In the genomic region with DNA sequence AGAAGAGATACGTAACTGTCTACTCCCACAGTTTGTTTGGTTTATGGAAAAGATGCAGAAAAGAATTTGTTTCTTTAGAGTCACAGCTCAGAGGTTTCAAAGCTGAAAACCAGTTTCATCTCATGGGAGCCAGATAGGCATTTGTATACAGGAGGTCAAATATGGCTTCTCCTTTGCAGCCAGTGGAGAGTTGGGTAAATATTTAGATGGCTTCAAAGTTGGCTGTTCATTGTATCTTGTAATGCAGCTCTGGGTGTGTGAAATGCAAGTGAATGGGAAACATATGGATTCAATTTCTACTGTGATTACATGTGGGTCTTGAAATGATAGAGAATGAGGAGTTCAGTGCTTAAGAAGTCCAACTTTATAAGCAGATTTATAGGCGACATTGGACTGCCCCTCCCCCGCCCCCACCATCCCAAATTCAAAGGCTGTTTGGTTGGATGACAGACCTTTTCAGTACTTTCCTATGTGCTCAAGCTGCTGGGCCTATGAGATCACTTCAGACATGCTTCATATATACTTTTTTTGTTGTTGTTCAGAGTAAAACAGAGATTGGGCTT, we compare ENCODE assay signal across 21 mouse cellular contexts.
A peak's percentile ranks its signal among the peaks of the same experiment; 100 is the strongest.
DNase-seq lines count a peak whose midpoint lies in the region; ATAC-seq lines count a peak whose summit lies in the region.
"Had no signal": no experiment of that assay in that cellular context is flagged by ENCODE, and none has a peak within 500 bp of the region (broad histone marks: within the 10 kb centered on the region; RNA-seq: fewer than 3 reads in every experiment).

No protein-coding gene starts in this region.

- H3K9ac ChIP-seq in kidney, embryonic 16.5 days (replicated peaks; ENCODE audit: low read length), result no peak overlapping the region
- H3K9ac ChIP-seq: forebrain, embryonic 13.5 days; heart, embryonic 15.5 days; hindbrain, embryonic 13.5 days; liver, embryonic 14.5 days; midbrain, embryonic 13.5 days had no signal

- H3K4me1 ChIP-seq in kidney, embryonic 16.5 days (ENCODE audit: insufficient read depth, low read length), result peaks cover 14% of the 10 kb centered on the region

- H3K4me2 ChIP-seq in kidney, embryonic 16.5 days (replicated peaks; ENCODE audit: low read depth, low read length), result no peak overlapping the region
- H3K4me2 ChIP-seq: forebrain, embryonic 13.5 days; heart, embryonic 15.5 days; hindbrain, embryonic 13.5 days; midbrain, embryonic 13.5 days had no signal

- H3K27ac ChIP-seq in kidney, embryonic 16.5 days (ENCODE audit: low read length), result 0 out of 2 replicates have a peak overlapping the region, but pooled peaks have one; percentile 29
- H3K27ac ChIP-seq: forebrain, embryonic 13.5 days; gastrocnemius, adult 2 months; heart, embryonic 15.5 days; hindbrain, embryonic 13.5 days; liver, embryonic 14.5 days; midbrain, embryonic 13.5 days had no signal

- no peak overlapping the region for H3K4me3 ChIP-seq in kidney, embryonic 16.5 days (ENCODE audit: low read length)
- H3K4me3 ChIP-seq: erythroblast, embryonic 14.5 days; forebrain, embryonic 13.5 days; gastrocnemius, adult 2 months; heart, embryonic 15.5 days; hindbrain, embryonic 13.5 days; midbrain, embryonic 13.5 days had no signal

- no peaks in the 10 kb centered on the region for H3K36me3 ChIP-seq in kidney, embryonic 16.5 days (ENCODE audit: insufficient read depth, low read length)
- H3K36me3 ChIP-seq: heart, embryonic 15.5 days; hindbrain, embryonic 13.5 days; midbrain, embryonic 13.5 days had no signal

- no peaks in the 10 kb centered on the region for H3K27me3 ChIP-seq in kidney, embryonic 16.5 days (ENCODE audit: insufficient read depth, low read length)
- H3K27me3 ChIP-seq: forebrain, embryonic 13.5 days; heart, embryonic 15.5 days; hindbrain, embryonic 13.5 days; midbrain, embryonic 13.5 days had no signal

- 70% methylated on average over 3 of the region's 3 CpGs for WGBS in kidney, embryonic 16.5 days

- peak; percentile 10 for DNase-seq in embryo, embryonic 10.5 days (ENCODE audit: low spot score)
- no peak for DNase-seq in embryo, embryonic 9.5 days (ENCODE audit: extremely low spot score)
- DNase-seq in kidney, adult 8-10 months, result no peak
- peak; percentile 74 for DNase-seq in NIH3T3 (ENCODE audit: low read depth)
- DNase-seq in forelimb bud, embryonic 11.5 days (ENCODE audit: low read depth, low spot score), result peak; percentile 30
- DNase-seq in layer of hippocampus, postnatal 36 days, result no peak
- DNase-seq in cerebellum, postnatal 25 days, result no peak
- DNase-seq: adrenal gland, postnatal 10 days; cerebellum, adult 9-10 months; gastrocnemius, adult 2 months; heart, postnatal 36 days; kidney, postnatal 14 days; lung, postnatal 10 days; thymus, postnatal 14 days had no signal

- no peak for ATAC-seq in kidney, embryonic 16.5 days (ENCODE audit: low FRiP score, low TSS enrichment)
- ATAC-seq: forebrain, embryonic 13.5 days; midbrain, embryonic 13.5 days had no signal

- H3K9me3 ChIP-seq in kidney, embryonic 16.5 days (ENCODE audit: low read length), result no peaks in the 10 kb centered on the region
- H3K9me3 ChIP-seq: forebrain, embryonic 13.5 days; heart, embryonic 15.5 days; hindbrain, embryonic 13.5 days; midbrain, embryonic 13.5 days had no signal

Comparison
In these comparisons a context has a peak if more than half of its experiments do, and no peak if none do; other contexts are left out.
1. DNase-seq: peak in embryo, embryonic 10.5 days (single experiment), NIH3T3 (single experiment) and forelimb bud, embryonic 11.5 days (single experiment); none in embryo, embryonic 9.5 days (single experiment), kidney, adult 8-10 months (0 of 2), layer of hippocampus, postnatal 36 days (0 of 2) and cerebellum, postnatal 25 days (0 of 2).